Mouse (Mus musculus) spleen, adult 2 months (tissue): ENCODE measurements around the gene Ccdc85b. TPM values are rescaled to one million over a fixed set of nuclear protein-coding genes. Genes with fewer than 3 reads are reported as not detected.
"Not testable (repeated sequence)": the region's sequence is repeated elsewhere in the genome, so short reads cannot be mapped to it uniquely, and the experiment has no call there.

Experiments used
- DNase-seq, 2 experiments: peaks; one replicate each; pipeline versions ENCODE4 v3.0.0 to v3.0.0-alpha.2; 2012 to 2021; ENCODE audit warnings: low spot score in 2 of 2, low read depth in 1 of 2
- H3K27ac ChIP-seq: fragments of 200-500 bp; 2 replicates; pipeline ENCODE4 v1.5.1; 2012; ENCODE audit warnings: low read length, inconsistent platforms; ENCODE audit not compliant: insufficient read depth
- H3K27me3 ChIP-seq: fragments of 200-500 bp; 2 replicates; pipeline ENCODE4 v1.6.1; 2012; ENCODE audit warnings: mild to moderate bottlenecking, moderate library complexity, low read length, inconsistent platforms; ENCODE audit not compliant: control insufficient read depth, insufficient read depth
- H3K36me3 ChIP-seq: fragments of 200-500 bp; 2 replicates; pipeline ENCODE4 v1.6.1; 2012; ENCODE audit warnings: mild to moderate bottlenecking, low read length, inconsistent platforms; ENCODE audit not compliant: control insufficient read depth, insufficient read depth
- H3K4me1 ChIP-seq: fragments of 200-500 bp; 2 replicates; pipeline ENCODE4 v1.6.1; 2011; ENCODE audit warnings: inconsistent platforms; ENCODE audit not compliant: control insufficient read depth, insufficient read depth, insufficient read length
- H3K4me3 ChIP-seq: fragments of 200-500 bp; 2 replicates; pipeline ENCODE4 v1.5.1; 2011; ENCODE audit warnings: mild to moderate bottlenecking, inconsistent platforms; ENCODE audit not compliant: insufficient read depth, insufficient read length; ENCODE audit errors: extremely low read depth
- CTCF ChIP-seq: fragments of 200-500 bp; IDR thresholded peaks from 2 replicates; pipeline ENCODE4 v1.5.1; 2011; ENCODE audit warnings: mild to moderate bottlenecking, inconsistent platforms; ENCODE audit not compliant: insufficient read depth, insufficient read length, insufficient replicate concordance; ENCODE audit errors: extremely low read depth
- POLR2A ChIP-seq: fragments of 200-500 bp; IDR thresholded peaks from 2 replicates; pipeline ENCODE4 v1.6.1; 2011; ENCODE audit warnings: low read depth, low read length, inconsistent platforms
- WGBS: fragments of 180-500 bp; shearing (Covaris S2); methylation state at CpG from one replicate; pipeline ENCODE4 v1.1.7; 2018; 5-methylcytosine and 5-hydroxymethylcytosine counted together
- polyA plus RNA-seq: library from polyadenylated mRNA; depleted of rRNA; stranded (reverse); fragments of >200 nt; gene quantifications from 2 replicates; pipeline ENCODE4 v1.2.3, GENCODE M21; 2012

The Ccdc85b gene
- polyA plus RNA-seq, 1 experiment = 5.3 TPM

DNA sequence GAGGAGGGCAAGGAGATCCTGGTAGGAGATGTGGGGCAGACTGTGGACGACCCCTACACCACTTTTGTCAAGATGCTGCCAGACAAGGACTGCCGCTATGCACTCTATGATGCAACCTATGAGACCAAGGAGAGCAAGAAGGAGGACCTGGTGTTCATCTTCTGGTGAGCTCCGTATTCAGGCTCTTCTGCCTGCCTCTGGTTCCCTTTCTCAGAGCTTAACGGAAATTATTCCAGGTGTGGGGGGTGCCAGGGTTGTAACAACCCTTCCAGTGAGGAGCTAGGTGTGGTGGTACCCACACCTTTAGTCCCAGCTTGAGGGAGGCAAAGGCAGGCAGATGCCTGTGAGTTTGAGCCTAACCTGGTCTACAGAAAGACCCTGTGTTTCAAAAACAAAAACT is 34.9 kb upstream of the Ccdc85b start:
- 81% methylated on average over 4 of the region's 4 CpGs for WGBS

DNA sequence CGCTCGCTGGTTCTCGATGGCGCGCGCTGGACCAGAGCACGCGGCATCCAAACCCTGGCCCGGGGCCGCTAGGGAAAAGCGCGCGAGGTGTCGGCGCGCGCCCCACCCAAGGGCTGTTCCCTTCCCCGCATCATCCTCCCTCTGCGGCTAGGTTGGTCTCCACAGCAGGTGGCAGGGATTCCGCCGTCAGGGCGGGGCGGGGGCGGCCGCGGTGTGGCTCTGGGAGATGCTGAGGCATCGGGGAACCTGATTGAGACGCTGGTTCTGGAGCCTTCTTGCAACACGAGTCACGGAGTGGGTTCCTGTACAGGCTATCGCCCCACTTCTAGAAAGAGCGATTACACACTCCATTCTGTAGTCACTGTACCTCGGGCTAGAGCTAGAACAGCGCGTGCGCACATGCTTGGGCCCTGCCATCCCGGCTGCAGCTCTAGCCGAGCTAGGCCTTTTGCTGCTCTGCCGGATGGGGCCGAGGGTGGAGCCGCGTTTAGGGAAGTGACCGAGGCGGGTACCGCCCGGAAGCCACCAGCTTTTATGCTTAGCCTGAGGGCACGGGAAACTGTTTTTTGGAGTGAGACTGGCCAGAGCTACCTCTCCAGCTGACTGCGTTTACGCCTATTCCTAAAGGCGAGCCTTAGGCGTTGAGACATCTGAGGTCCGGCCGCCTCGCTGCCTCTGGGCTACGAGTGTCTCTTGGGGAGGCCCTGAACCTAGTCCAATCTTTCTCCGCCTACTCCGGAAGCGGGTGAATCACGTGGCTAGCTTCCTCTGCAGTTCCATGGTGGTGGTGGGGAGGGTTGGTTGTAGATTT is 33.4 kb upstream of the Ccdc85b start:
- peak overlapping the region; percentile 97 for H3K27ac ChIP-seq
- peak; percentile 87 to 89 for DNase-seq
- WGBS = under 1% methylated on average over 59 of the region's 59 CpGs
- peaks cover 8% of the 10 kb centered on the region; the same call in 1 of the 2 replicates for H3K4me1 ChIP-seq
- peak overlapping the region; percentile 72 for H3K4me3 ChIP-seq
- H3K36me3 ChIP-seq = peaks cover 26% of the 10 kb centered on the region
- TF ChIP-seq POLR2A (peak; percentile 30), CTCF (no peak)
- H3K27me3 ChIP-seq = no peaks in the 10 kb centered on the region

More for the DNA sequence above, 34.9 kb upstream of the Ccdc85b start:
- DNase-seq = no peak
- H3K4me1 ChIP-seq = no peaks in the 10 kb centered on the region
- H3K27me3 ChIP-seq = no peaks in the 10 kb centered on the region
- no peak for TF ChIP-seq POLR2A
- TF ChIP-seq CTCF = no peak
- H3K4me3 ChIP-seq = no peak overlapping the region
- H3K27ac ChIP-seq = no peak overlapping the region
- peaks cover 39% of the 10 kb centered on the region for H3K36me3 ChIP-seq

DNA sequence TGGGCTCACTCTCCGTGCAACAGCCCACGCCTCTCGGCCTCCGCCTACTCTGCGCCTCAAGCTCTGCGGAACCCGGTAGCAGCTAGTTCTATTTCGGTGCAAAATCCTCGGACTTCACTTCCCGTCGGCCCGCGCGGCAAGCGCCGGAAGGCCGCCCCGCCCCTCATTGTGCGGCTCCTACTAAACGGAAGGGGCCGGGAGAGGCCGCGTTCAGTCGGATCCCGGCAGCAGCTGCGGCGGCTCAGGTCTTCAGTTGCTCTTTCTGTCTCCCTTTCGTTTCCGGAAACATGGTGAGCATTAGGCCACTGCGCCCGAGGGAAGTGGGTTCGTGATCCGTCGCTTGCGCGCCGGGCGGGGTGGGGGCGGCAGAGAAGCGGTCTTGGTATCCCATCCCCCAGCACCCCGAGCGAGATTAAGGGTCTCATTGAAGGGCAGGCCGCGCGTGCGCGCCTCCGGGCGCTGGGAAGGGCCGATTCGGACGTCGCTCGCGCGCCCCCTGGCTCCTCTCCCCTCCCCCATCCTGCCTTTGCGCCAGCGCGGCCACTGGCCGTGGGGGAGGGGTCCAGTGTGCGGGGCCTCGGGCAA is 32.7 kb upstream of the Ccdc85b start, which contains the start of gene Cfl1:
Cfl1 (plus strand) TSS at position 143 of the 585 bp plus-strand sequence.
- TF ChIP-seq POLR2A (peak; percentile 96), CTCF (no peak)
- Histone ChIP-seq H3K27me3 (no peaks in the 10 kb centered on the region), H3K4me3 (peak within 1 kb of the TSS; percentile 73), H3K36me3 (peaks cover 25% of the 10 kb centered on the region), H3K27ac (peak within 1 kb of the TSS; percentile 99), H3K4me1 (peaks cover 8% of the 10 kb centered on the region; the same call in 1 of the 2 replicates)
- 1% methylated on average over 62 of the region's 62 CpGs for WGBS
- DNase-seq = peak; percentile 88 to 95

DNA sequence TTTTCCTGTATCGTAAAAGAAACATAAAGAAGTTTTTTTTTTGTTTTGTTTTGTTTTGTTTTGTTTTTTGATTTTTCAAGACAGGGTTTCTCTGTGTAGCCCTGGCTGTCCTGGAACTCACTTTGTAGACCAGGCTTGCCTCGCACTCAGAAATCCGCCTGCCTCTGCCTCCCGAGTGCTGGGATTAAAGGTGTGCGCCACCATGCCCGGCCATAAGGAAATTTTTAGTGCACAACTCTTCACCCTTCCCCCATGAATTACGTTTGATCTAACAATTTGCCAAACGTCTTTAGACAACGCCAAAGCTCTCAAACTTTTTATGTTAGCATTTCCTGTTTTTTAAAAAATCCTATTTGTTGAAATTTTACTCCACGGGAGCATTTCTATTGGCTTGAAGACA is 32.0 kb upstream of the Ccdc85b start:
- 21% methylated on average over 10 of the region's 10 CpGs for WGBS
- H3K27ac ChIP-seq = peak overlapping the region; percentile 78
- not testable (repeated sequence) for H3K4me1 ChIP-seq, DNase-seq, H3K27me3 ChIP-seq, H3K4me3 ChIP-seq
- H3K36me3 ChIP-seq = peaks cover 24% of the 10 kb centered on the region

DNA sequence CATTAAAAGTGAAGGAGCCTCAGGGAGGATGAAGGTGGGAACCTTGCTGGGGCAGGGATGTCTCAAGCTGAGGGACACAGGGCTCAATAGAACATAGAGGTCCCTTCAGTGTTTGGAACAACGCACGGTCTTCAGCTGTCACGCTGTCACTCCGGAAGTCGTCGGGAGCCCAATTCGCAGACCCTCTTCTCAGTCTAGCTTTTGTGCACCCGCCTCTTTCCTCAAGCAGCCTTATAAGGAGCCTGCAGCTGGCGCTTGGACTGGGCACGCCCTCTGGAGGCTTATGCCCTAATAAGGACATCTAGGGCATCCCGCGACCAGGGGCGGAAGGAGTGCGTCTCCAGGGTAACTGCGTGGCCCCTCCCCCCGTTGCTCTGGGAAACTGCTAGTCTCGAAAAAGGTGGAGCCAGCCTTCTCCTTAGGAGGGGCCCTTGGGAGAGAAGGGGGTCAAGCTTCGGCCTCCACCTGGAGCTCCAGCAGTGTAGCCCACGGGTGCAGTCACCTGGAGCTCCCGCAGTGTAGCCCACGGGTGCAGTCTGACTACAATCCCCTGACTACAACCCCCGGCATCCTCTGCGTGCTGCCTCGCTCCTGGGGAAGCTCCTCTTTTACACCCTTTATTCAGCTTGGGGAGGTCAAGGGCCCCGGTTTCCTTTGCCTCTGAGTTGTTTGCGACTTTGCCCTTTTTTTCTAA is 31.3 kb upstream of the Ccdc85b start:
- Histone ChIP-seq H3K27ac (peak overlapping the region; percentile 99), H3K4me1 (peaks cover 8% of the 10 kb centered on the region; the same call in 1 of the 2 replicates), H3K36me3 (peaks cover 22% of the 10 kb centered on the region), H3K4me3 (peak overlapping the region; percentile 73), H3K27me3 (no peaks in the 10 kb centered on the region)
- TF ChIP-seq POLR2A (peak; percentile 94), CTCF (no peak)
- DNase-seq = peak; percentile 94 to 98
- under 1% methylated on average over 26 of the region's 26 CpGs for whole genome bisulfite sequencing

DNA sequence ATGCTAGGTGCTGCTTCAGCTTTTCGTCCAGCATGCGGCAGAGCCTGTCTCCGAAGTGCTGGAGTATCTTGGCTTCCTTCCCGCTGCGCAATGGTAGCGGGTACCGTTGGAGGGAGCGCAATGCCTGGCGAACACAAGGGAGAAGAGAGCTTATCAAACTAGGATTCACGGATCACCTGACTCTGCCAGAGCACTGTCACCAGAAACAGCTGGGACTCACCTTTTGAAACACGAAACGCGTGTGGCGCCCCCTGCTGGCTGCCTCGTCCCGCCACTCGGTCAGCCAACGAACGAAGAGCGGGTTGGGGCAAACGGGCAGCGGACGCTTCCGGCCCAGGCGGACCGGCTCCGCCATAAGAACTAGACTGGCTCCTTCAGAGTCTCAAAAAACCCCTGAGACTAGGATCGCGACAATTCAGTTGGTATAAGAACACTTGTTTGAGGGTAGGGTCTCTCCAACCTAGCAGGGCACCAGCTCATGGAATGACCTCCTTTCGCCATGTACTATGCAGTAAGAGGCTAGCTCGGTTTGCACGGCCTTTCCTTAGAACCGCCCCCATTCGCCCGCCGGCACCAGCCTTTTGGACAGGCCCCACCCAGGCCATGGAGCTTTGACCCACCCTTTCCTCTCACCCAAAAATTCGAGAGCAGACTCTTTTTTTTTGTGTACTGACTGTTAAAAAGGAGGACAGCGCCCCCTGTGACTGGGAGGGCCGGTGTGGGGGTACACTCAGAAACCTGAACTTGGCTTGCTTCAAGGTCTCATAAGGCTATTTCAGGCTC is 30.3 kb upstream of the Ccdc85b start, which contains the start of gene Mus81:
Mus81 (minus strand) TSS at position 635 of the 783 bp plus-strand sequence.
- Histone ChIP-seq H3K4me1 (peaks cover 8% of the 10 kb centered on the region; the same call in 1 of the 2 replicates), H3K27me3 (no peaks in the 10 kb centered on the region), H3K4me3 (peak within 1 kb of the TSS; percentile 73), H3K36me3 (peaks cover 24% of the 10 kb centered on the region), H3K27ac (peak within 1 kb of the TSS; percentile 99)
- TF ChIP-seq CTCF = peak; percentile 90
- TF ChIP-seq POLR2A = peak; percentile 62
- WGBS = under 1% methylated on average over 39 of the region's 39 CpGs
- peak; percentile 95 for DNase-seq
